Mouse (Mus musculus): ENCODE results near the gene Epn1.

GRCm38 (mm10) chr7:5057804-5058203 is 22.2 kb upstream of the Epn1 start:
- TF ChIP-seq CTCF (IDR thresholded peaks at IDR 0.05; ENCODE audit: control insufficient read depth, insufficient read depth, insufficient read length) (no peak), MAX (IDR thresholded peaks at IDR 0.05) (no peak), MYOG (IDR thresholded peaks at IDR 0.05; ENCODE audit: control insufficient read depth, extremely low read depth, insufficient read length) (no peak)
